Mouse (Mus musculus) cortical plate, adult 2 months (tissue): Measurements from ENCODE around the gene 2900026A02Rik.

Experiments used
- CTCF ChIP-seq: fragments of 200-500 bp; IDR thresholded peaks from 2 replicates; pipeline ENCODE4 v1.5.1; 2011; ENCODE audit warnings: mild to moderate bottlenecking, control low read depth, low read length; ENCODE audit not compliant: insufficient read depth; ENCODE audit errors: extremely low read depth
- POLR2A ChIP-seq: fragments of 200-500 bp; IDR thresholded peaks from 2 replicates; pipeline ENCODE4 v1.6.1; 2011; ENCODE audit warnings: mild to moderate bottlenecking, low read length, control low read depth; ENCODE audit not compliant: insufficient read depth; ENCODE audit errors: extremely low read depth

GRCm38 (mm10) chr5:113174916-113175692, 45.9 kb downstream of the 2900026A02Rik start:
- TF ChIP-seq CTCF (peak; percentile 58), POLR2A (no peak)
